Mouse (Mus musculus): ENCODE measurements at regions not wholly inside any gene's neighbourhood (a gene's known extent, or its start where the extent isn't known, plus 50 kb on each side); places are given as distances from the start of the nearest gene placed in this dataset.
A peak's percentile ranks its signal among the peaks of the same experiment; 100 is the strongest.

DNA sequence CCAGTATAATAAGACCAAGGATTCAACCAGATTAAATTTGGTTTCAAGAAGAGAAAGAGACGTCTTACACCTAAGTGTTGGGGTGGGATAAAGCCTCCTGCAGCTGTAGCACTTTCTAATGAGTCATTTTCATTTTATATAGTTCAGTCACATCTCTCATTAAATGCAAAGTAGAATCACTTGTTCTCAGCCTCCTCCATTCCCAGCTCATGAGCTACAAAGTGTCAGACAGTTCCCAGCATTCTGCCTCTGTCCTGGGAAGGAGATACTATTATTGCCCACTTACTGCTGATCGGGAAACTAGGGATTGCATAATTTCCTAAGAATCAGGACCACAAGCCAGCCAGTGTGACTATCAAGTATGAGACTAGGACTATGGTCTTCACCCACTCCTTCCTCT lies 158.9 kb downstream of the Tph2 start:
- no peak for DNase-seq
- intact Hi-C loops (cut with DNase I), result no loop called here

DNA sequence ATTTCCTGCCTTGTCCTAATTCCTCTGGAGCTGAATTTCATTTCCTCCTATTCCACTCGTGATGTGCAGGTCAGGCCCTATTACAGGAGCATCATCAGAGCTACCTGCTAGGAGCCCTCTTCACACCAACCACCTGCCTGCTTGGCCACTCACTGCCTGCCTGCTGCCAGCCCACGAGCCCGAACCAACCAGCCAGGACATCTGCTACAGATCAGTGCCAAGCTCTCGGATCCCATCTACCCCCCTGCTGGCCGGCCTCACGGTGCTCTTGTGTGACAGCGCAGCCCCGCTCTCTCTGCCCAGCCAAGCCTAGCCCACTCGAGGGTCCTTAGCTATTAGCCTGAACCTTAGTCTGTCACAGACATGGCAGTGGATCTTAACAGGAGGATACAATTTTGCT lies 165.4 kb downstream of the Tph2 start:
- intact Hi-C loops (cut with DNase I), result no loop called here
- DNase-seq, result peak; percentile 91

DNA sequence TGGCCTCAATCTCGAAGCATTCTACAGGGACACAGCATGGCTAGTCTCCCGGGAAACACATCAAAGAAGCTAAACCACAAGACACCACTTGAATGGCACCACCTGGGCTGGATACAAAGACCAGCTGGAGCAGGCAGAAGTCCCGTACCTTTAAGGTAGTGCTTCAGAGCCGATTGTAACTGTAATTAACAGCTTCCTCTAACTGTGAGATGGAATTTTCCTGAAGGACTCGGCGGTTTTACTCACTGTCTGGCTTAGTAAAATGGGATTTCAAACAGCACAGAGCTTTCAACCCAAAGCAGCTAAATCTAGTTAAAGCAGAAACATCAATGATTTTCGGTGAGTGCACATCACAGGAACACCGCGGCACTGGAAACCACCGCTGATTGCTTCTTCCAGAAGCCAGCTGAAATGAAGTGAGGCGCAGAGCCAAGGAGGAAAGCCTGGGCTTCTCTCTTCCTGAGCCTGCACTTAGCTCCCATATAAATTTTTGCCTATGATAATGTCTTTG lies 171.3 kb downstream of the Tph2 start:
- intact Hi-C loops (cut with DNase I), result no loop called here
- DNase-seq, result peak; percentile 68

DNA sequence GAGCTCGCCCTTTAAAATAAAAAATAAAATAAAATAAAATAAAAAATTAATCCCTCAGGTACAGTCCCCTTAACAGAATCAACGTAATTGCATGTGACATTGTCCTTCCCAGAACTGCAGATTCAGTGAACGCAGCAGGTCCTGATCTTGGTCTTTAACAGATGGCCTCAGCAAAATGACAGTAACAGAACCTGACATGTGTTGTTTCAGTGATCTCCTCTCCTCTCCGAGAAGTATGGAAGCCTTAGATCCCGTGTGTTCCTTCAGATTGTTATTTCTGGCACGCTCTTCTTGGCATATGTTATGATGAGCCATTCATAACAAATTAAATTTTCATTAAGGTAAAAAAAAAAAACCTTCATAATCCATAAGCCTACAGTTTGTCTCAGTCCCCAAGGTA lies 171.9 kb downstream of the Tph2 start:
- intact Hi-C loops (cut with DNase I), result no loop called here
- peak; percentile 68 for DNase-seq

DNA sequence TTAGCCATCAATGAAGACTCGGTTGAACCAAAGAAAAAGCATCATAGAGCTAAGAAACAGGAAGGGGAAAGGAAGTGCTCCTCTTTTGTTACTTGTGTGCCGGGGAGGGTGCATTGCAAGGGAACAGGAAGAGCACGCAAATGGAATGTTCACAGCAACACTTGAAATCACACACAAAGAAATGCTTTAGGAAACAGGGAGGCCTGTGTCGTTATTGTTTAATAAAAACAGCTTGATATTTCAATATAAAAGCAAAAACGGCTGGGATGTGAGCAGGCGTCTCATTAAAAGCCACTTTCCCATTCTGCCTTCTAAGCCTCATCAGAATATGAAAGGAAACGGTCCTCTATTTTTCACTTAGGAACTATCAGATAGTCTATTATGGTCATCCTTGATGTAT lies 172.5 kb downstream of the Tph2 start:
- intact Hi-C loops (cut with DNase I), result no loop called here

DNA sequence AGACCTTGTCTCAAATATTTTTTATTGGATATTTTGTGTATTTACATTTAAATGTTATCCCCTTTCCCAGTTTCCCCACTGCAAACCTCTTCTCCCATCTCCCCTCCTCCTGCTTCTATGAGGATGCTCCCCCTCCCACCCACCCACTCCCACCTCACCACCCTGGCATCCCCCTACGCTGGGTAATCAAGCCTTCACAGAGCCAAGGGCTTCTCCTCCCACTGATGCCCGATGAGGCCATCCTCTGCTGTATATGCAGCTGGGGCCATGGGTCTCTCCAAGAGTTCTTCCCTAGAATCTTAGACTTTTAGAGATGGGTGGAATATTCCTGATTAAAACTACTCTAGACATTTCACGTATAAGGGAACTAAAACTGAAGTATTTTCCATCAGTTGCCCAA lies 172.9 kb downstream of the Tph2 start:
- intact Hi-C loops (cut with DNase I), result no loop called here
- peak; percentile 31 for DNase-seq

More for the DNA sequence above, 172.5 kb downstream of the Tph2 start:
- DNase-seq, result no peak

DNA sequence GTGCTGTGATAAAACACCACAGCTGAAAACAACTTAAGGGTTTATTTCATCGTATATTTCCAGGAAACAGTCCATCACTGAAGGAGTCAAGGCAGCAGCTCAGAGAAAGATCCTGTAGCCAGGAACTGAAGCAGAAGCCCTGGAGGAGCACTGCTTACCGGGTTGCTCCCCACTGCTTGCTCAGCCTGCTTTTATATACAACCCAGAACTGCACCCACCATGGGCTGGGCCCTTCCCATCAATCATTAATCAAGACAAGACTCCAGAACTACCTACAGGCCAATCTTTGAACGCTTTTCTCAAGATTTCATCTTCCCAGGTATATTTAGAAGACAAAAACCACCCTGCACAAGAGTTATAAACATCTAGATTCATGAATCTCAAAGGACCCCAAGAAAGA lies 188.4 kb downstream of the Tph2 start:
- intact Hi-C loops (cut with DNase I), result no loop called here
- no peak for DNase-seq

DNA sequence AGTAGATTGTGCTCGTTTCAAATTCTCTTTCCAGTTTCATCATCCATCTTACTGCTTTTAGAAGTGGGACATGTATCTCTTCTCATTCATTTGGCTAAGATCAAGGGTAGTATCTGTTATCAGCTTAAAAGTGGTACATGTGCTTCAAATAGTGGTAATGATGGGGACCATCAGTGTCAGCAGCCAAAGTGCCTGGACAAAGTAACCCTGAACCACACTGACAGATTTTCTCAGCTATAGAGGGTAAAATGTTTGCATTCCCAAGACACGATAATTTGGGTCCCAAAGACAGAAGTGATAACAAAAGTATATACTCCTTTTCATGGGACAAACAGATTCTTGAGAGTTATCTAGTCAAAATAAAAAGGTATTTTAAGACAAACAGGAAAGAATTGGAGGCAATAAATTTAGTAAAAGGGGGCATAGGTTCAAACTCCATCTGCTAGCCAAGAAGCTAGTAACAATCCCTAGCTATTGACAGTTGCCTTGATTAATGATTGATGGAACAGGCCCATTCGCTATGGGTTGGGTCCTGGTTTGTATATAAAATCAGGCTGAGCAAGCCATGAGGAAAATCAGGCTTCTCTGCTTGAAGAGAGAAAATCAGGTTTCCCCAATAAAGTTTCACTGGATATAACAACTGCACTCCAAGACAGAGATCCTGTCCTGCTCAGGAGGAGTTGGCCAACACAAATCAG lies 189.5 kb downstream of the Tph2 start:
- no peak for DNase-seq
- intact Hi-C loops (cut with DNase I), result no loop called here

DNA sequence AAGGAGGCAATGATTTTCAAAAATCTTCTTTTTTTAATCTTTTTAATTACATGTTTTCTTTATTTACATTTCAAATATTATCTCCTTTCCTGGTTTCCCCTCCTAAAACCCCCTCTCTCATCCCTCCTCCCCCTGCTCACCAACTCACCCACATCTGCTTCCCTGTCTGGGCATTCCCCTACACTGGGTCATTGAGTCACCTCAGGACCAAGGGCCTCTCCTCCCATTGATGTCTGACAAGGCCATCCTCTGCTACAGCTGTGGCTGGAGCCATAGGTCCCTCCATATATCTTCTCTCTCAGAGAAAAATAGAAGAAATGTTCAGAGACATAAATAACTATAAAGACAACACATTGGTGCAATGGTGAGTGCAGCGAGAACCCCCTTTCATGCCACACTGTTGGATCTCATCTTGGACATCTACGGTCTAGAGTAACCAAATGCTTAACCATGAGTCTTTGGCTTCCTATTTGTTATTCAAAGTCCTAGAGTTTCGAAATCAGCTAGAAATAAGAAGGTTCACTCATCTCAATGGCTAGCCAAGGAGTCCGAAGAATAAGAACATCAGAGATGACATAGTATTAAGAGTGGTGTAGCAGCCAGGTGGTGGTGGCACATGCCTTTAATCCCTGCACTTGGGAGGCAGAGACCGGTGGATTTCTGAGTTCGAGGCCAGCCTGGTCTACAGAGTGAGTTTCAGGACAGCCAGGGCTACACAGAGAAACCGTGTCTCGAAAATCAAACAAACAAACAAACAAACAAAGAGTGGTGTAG lies 186.5 kb upstream of the Trhde start:
- intact Hi-C loops (cut with DNase I), result no loop called here
- DNase-seq, result no peak

DNA sequence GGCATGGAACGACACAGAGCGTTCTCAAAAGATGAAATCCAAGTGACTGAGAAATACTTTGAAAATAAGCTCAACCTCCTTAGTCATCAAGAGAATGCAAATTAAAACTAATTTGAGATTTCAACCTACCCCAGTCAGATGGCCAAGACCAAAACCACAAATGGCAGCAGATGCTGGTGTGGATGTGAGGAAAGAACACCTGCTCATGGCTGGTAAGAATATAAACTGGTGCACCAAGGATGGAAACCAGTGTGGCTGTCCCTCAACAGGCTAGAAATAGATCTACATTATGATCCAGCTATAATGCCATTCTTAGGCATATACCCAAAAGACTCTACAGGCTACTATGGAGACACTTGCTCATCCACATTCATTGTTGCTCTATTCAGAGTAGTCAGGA lies 170.3 kb upstream of the Trhde start:
- no peak for DNase-seq
- intact Hi-C loops (cut with DNase I), result no loop called here

DNA sequence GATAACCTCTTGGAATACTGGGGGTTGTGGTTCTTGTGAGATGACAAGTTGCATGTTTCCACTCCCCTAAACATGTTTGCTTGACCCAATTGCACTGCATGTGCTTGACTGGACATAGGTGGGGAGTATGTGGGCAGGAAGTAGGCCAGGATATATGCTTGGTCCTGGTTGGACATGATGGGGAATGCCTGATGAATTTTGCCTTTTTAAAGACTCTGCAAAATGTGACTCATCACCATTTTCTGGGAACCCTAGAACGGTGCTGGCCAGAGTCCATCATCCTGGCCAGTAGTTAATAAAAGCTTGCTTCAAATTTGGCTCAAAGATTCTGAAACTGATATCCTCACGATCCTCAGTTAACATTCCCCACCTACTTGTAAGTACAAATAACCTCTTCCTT lies 161.5 kb upstream of the Trhde start:
- no peak for DNase-seq
- intact Hi-C loops (cut with DNase I), result no loop called here

DNA sequence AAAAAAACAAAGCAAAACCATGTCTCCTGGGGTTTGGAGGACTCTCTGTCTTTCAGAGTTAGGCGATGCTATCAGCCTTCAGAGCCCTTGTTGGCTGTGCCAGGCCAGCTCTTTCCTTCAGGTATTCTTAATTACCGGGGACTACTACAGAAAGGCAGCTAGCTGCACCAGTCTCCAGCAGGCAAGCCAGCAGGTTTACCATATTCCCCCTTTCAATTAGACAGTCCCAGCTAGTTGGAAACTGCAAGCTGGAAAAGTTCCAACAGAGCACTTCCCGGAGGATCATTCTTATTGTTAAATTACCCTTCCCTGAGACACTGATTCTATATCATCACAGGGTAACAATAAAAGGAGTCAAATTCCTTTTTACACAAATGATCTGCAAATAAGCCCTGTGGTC lies 155.8 kb upstream of the Trhde start:
- intact Hi-C loops (cut with DNase I), result no loop called here
- no peak for DNase-seq

DNA sequence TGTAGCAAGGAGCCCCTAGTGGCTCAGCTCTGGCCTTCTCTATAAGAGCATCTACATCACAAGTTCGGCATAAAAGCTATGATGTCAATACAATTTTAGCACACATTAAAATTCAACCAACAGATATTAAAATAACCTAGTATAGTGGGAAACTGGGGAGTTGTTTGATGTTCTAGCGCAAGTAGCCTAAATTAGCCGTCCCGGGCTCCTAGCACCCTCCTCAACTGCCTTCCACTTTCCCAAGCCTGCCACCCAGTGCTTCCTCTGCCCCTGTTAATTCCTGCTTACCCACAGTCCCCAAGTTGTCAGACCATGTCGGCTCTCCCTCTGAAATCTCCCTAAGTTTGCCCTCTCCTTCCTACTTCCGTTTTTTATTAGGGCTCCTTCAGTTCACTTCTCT lies 154.2 kb upstream of the Trhde start:
- intact Hi-C loops (cut with DNase I), result no loop called here
- no peak for DNase-seq

DNA sequence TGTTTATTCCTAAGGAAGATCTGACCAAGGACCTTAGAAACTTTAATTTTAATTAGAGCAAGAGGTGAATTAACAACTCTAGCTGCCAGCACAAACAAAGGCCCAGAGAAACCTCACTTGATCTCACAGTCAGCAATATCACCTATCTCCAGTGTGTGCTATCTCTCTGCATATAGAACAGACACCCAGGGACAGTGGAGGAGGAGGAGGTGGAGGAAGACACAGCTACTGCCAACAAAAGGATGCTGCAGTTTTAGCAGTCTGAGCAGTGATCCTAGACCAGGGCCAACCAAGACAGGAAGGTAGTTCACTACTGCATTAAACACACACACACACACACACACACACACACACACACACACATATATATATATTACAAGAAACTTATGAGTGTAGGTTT lies 153.5 kb upstream of the Trhde start:
- no peak for DNase-seq
- intact Hi-C loops (cut with DNase I), result no loop called here

DNA sequence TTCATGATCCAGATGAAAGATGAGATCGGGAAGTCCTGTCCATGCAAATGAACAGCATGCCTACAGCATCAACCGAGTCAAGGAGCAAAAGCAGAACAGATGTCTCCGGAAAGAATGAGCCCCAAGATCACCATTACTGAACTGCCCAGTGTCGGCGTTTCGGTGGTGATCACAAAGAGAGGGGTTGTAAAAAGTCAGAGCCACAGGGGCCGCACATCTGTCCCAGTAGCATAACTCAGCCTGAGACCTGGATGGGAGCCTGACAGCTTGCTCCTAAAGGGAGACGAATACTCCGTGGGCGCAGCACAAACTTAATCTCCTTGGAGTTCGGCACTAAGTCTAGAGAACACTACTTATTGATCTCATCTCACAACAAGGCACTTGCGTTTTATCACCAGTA lies 151.3 kb upstream of the Trhde start:
- no peak for DNase-seq
- intact Hi-C loops (cut with DNase I), result no loop called here

DNA sequence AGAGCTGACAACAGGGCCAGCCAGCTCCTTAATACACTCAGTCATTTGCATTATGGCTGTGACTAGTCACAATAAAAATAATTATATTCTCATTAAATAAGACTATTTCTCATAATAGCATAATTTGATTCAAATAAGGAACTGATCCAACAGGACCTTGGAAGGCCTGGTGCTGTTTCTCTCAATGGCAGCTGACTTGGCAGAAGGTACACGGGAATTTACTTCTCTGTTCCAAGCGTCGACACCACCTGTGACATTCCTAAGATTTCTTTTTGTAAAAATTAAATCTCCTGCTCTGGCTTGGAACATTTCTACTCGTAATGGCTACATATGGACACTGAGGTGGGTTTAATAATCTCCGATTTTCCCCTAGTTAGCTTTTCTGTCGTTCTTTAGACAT lies 147.1 kb upstream of the Trhde start:
- DNase-seq, result no peak
- intact Hi-C loops (cut with DNase I), result no loop called here

DNA sequence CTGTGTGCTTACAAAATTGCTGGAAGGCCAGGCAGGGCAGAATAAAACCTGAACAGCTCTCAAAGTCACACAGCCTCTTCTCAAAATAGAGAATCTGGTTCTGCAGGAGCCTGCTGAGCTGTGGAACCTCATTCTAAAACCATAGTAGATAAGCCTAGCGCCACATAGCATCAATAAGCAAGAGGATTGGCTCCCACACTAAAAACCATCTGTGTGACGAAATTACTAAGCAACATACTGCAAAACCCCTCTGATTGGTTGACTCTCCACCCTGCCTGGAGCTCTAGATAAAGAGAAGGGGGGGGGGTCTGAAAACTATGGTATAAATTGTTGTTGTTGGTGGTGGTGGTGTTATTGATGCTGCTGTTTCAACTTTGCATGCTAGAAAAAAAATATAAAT lies 122.6 kb upstream of the Trhde start:
- DNase-seq, result no peak
- intact Hi-C loops (cut with DNase I), result no loop called here

DNA sequence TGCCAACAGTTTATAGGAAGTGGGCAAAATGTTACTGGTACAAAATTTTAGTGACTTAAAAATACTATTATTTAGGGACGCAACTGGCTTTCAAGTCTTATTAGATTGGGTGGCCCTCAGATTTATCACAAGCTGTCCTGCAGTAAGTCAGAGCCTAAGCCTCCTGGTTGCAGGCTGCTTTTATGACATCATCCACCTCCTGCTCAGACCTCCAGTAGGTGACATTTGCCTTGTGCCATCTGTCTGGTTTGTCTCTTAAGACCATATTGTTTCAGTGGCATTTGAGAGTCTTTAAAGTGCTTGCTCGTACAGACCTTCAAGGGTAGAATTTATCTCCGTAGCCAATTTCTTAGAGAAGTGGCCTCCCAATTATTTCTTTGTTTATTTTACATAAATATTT lies 111.9 kb upstream of the Trhde start:
- DNase-seq, result peak; percentile 26

DNA sequence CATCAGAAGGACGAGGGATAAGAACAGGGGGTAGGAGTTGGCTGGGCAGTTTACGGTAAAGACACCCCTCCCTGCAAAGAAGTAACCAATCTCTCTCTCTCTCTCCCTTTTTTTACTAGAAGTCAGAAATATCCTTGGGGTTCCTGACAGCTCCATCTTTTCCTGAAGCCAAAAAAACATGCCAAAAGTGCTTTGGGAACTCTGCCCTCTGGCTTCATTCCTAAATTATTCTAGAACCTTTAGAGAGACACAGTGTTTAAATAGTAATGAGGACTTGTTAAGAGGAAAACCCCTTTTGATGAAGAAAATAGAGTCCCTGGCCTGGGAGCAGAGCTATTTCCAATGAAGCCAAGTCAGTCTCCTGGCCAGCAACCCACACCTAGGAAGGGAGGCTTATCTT lies 89.8 kb upstream of the Trhde start:
- intact Hi-C loops (cut with DNase I), result no loop called here

More for the DNA sequence above, 111.9 kb upstream of the Trhde start:
- intact Hi-C loops (cut with DNase I), result no loop called here

DNA sequence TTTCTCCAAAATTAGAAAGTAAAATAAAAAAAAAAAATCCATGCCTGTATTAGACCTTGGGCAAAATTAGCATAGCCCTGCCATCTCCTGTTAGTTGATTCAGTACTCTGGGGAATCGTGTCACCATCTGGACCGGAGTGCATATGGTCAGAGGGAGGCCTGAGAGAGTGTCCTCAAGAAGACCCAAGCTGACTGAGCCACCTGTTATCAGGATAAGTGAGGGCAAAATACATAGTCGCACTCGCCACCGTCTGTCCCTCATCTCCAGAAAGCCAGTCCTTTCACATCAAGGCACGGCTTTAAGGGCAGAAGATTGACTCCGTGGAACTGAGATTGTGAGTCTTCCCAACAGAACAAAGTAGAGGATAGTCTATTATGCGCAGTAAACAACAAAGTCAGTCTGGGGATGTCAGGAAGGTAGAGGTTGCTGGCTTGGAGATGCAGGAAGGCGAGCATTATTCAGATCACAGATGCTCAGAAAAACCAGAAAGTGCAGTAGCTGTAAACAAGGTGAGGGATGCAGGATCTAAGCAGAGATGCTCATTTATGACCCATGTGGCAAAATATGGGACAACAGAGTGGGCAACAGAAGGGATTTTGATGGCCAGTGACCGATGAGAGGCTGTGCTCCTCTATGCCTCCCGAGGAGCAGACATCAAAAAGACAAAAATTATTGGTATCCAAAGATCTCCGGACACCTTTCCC lies 88.8 kb upstream of the Trhde start:
- intact Hi-C loops (cut with DNase I), result no loop called here
- DNase-seq, result peak; percentile 75

More for the DNA sequence above, 89.8 kb upstream of the Trhde start:
- no peak for DNase-seq

DNA sequence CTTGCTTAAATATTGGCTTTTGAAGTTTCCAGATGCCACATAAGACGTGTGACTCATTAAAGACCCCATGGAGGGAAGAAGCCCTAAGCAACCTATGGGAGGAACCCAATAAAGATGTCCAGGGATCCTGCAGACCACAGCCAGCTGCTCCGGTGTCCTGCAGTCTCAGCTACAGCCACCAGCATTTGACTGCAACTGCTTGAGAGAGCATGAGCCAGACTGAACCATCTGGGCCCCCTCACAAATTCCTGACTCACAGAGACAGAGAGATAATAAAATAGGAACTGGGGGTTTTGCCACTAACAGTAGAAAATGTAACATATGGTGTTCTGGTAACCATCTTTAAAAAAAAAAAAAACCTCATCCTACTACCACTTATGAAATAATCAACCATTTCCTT lies 69.1 kb upstream of the Trhde start:
- DNase-seq, result peak; percentile 51
- intact Hi-C loops (cut with DNase I), result no loop called here

DNA sequence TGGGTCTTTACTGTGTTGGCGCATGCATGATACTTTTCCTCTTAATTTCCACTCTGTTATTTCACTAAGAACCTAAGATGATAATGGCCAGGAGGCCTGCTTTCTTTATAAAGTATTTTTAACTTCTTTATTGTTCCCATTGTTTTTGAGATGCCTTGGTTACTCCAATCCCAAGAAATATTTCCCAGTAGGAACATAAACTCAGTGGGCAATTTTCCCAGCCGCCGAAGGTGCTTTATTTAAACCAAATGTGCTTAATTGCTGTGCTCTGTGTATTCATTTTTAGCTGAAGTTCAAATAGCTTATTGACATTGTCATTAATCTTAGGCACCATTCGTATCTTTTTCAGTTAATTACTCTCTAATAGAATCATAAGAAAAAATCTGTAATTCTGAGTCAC lies 55.1 kb upstream of the Trhde start:
- intact Hi-C loops (cut with DNase I), result no loop called here
- no peak for DNase-seq
